Mouse (Mus musculus): ENCODE data around the gene Adamtsl3. TPM values are rescaled to one million over a fixed set of nuclear protein-coding genes. Genes with fewer than 3 reads are reported as not detected.

The Adamtsl3 gene
- total and polyA plus RNA-seq, 2 experiments from 2014 or later, result 1.5 to 9.7 TPM

- Histone ChIP-seq H3K4me2 (ENCODE audit: low read depth, low read length) (no peak overlapping the region), H3K4me1 (ENCODE audit: insufficient read depth, low read length) (no peaks in the 10 kb centered on the region), H3K36me3 (ENCODE audit: insufficient read depth, low read length) (no peaks in the 10 kb centered on the region), H3K27ac (no peak overlapping the region), H3K4me3 (ENCODE audit: low read length) (no peak overlapping the region), H3K9me3 (ENCODE audit: low read length) (no peaks in the 10 kb centered on the region), H3K9ac (replicated peaks; ENCODE audit: low read length) (no peak overlapping the region), H3K27me3 (ENCODE audit: insufficient read depth, low read length) (no peaks in the 10 kb centered on the region)
- no peak for TF ChIP-seq CTCF (IDR thresholded peaks at IDR 0.05; ENCODE audit: low read depth)
- ATAC-seq (no peak), DNase-seq (ENCODE audit: low spot score) (no peak)
- 96% methylated on average over 1 of the region's 1 CpGs for WGBS
These were observed 216.5 kb downstream of the Adamtsl3 start for GRCm38 (mm10) chr7:82552005-82552404.

- no peak overlapping the region for H3K4me3 ChIP-seq (ENCODE audit: low read length)
- WGBS, result 83% methylated on average over 5 of the region's 5 CpGs
- no peak for ATAC-seq
- H3K4me1 ChIP-seq (ENCODE audit: insufficient read depth, low read length), result no peaks in the 10 kb centered on the region
- no peak overlapping the region for H3K27ac ChIP-seq
- H3K36me3 ChIP-seq (ENCODE audit: insufficient read depth, low read length), result no peaks in the 10 kb centered on the region
- peaks cover 4% of the 10 kb centered on the region; the same call in 1 of the 2 replicates for H3K9me3 ChIP-seq (ENCODE audit: low read length)
- no peak overlapping the region for H3K9ac ChIP-seq (replicated peaks; ENCODE audit: low read length)
- TF ChIP-seq CTCF (IDR thresholded peaks at IDR 0.05; ENCODE audit: low read depth), result no peak
- H3K27me3 ChIP-seq (ENCODE audit: insufficient read depth, low read length), result no peaks in the 10 kb centered on the region
- no peak for DNase-seq (ENCODE audit: low spot score)
- H3K4me2 ChIP-seq (ENCODE audit: low read depth, low read length), result no peak overlapping the region
These were observed 220.3 kb downstream of the Adamtsl3 start for GRCm38 (mm10) chr7:82555803-82556202.

DNA sequence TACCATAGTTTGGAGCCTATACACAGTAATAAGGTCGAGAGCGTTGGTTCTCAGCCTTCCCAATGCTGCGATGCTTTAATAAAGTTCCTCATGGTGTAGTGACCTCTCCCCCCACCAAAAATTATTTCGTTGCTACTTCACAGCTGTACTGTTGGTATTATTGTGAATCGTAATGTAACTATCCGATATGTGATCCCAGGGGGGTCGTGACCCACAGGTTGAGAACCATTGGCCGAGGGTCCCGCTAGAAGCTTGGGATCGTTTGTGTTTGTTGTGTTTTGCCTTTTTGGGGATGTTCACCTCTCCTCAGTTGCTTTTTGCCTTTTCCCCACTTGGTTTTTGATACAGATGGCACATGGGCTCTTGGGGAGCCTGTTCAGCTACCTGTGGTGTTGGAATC is 220.9 kb downstream of the Adamtsl3 start:
- DNase-seq (ENCODE audit: low spot score), result no peak

DNA sequence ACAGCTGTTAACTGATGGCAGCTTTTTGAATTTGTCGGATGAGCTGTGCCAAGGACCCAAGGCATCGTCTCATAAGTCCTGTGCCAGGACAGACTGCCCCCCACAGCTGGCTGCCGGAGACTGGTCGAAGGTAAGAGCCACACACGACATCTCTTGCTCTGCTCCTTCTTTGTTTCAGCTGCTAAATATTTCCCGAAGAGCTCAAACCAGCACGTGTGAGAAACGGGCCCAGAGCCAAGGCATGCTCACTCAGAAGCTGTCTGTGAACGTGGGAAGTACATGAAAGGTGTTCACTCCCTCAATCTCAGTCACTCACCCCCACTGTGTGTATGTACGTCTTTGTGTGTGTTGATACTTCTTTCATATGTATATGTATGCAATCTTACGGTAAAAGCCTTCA is 221.6 kb downstream of the Adamtsl3 start:
- 55% methylated on average over 11 of the region's 11 CpGs for WGBS
- 0 out of 2 replicates have a peak, but pooled peaks have one; percentile 32 for ATAC-seq

More for the DNA sequence above, 220.9 kb downstream of the Adamtsl3 start:
- no peak overlapping the region for H3K4me3 ChIP-seq (ENCODE audit: low read length)
- ATAC-seq, result no peak
- no peaks in the 10 kb centered on the region for H3K27me3 ChIP-seq (ENCODE audit: insufficient read depth, low read length)
- H3K9me3 ChIP-seq (ENCODE audit: low read length), result peaks cover 4% of the 10 kb centered on the region; the same call in 1 of the 2 replicates
- H3K36me3 ChIP-seq (ENCODE audit: insufficient read depth, low read length), result no peaks in the 10 kb centered on the region
- H3K4me1 ChIP-seq (ENCODE audit: insufficient read depth, low read length), result no peaks in the 10 kb centered on the region
- no peak for TF ChIP-seq CTCF (IDR thresholded peaks at IDR 0.05; ENCODE audit: low read depth)
- 91% methylated on average over 10 of the region's 10 CpGs for WGBS
- no peak overlapping the region for H3K9ac ChIP-seq (replicated peaks; ENCODE audit: low read length)
- H3K27ac ChIP-seq, result no peak overlapping the region
- H3K4me2 ChIP-seq (ENCODE audit: low read depth, low read length), result no peak overlapping the region

DNA sequence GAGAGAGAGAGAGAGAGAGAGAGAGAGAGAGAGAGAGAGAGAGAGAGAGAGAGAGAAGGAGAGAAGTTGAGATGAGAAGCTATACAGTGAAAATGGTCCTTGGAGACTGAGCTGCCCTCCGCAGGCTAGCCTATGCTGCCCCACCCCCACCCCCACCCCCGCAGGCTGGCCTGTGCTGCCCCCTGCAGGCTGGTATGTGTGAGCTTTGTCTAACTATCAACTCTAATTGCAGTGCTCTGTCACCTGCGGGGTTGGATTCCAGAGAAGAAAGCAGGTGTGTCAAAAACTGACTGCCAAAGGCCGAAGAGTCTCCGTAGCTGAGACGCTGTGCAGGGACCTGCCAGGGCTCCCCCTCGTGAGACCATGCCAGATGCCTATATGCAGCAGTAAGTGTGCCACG is 231.2 kb downstream of the Adamtsl3 start:
- H3K9me3 ChIP-seq (ENCODE audit: low read length), result no peaks in the 10 kb centered on the region
- 43% methylated on average over 8 of the region's 8 CpGs for WGBS
- H3K36me3 ChIP-seq (ENCODE audit: insufficient read depth, low read length), result no peaks in the 10 kb centered on the region
- H3K4me2 ChIP-seq (ENCODE audit: low read depth, low read length), result no peak overlapping the region
- H3K27ac ChIP-seq, result no peak overlapping the region
- no peak overlapping the region for H3K9ac ChIP-seq (replicated peaks; ENCODE audit: low read length)
- no peaks in the 10 kb centered on the region for H3K27me3 ChIP-seq (ENCODE audit: insufficient read depth, low read length)
- H3K4me1 ChIP-seq (ENCODE audit: insufficient read depth, low read length), result no peaks in the 10 kb centered on the region
- no peak overlapping the region for H3K4me3 ChIP-seq (ENCODE audit: low read length)
- no peak for TF ChIP-seq CTCF (IDR thresholded peaks at IDR 0.05; ENCODE audit: low read depth)
- no peak for ATAC-seq
- no peak for DNase-seq (ENCODE audit: low spot score)

More for the DNA sequence above, 221.6 kb downstream of the Adamtsl3 start:
- Histone ChIP-seq H3K27ac (no peak overlapping the region), H3K4me2 (ENCODE audit: low read depth, low read length) (peak overlapping the region; percentile 27; the same call in 1 of the 2 replicates), H3K36me3 (ENCODE audit: insufficient read depth, low read length) (no peaks in the 10 kb centered on the region), H3K4me1 (ENCODE audit: insufficient read depth, low read length) (no peaks in the 10 kb centered on the region), H3K4me3 (ENCODE audit: low read length) (no peak overlapping the region), H3K27me3 (ENCODE audit: insufficient read depth, low read length) (no peaks in the 10 kb centered on the region), H3K9ac (replicated peaks; ENCODE audit: low read length) (no peak overlapping the region), H3K9me3 (ENCODE audit: low read length) (peaks cover 4% of the 10 kb centered on the region; the same call in 1 of the 2 replicates)
- peak; percentile 12 for DNase-seq (ENCODE audit: low spot score)
- TF ChIP-seq CTCF (IDR thresholded peaks at IDR 0.05; ENCODE audit: low read depth), result no peak

GRCm38 (mm10) chr7:82567811-82568210 is 232.3 kb downstream of the Adamtsl3 start:
- 96% methylated on average over 3 of the region's 3 CpGs for WGBS
- Histone ChIP-seq H3K36me3 (ENCODE audit: insufficient read depth, low read length) (no peaks in the 10 kb centered on the region), H3K4me1 (ENCODE audit: insufficient read depth, low read length) (no peaks in the 10 kb centered on the region), H3K4me2 (ENCODE audit: low read depth, low read length) (no peak overlapping the region), H3K27ac (no peak overlapping the region), H3K9me3 (ENCODE audit: low read length) (no peaks in the 10 kb centered on the region), H3K27me3 (ENCODE audit: insufficient read depth, low read length) (no peaks in the 10 kb centered on the region), H3K4me3 (ENCODE audit: low read length) (no peak overlapping the region), H3K9ac (replicated peaks; ENCODE audit: low read length) (no peak overlapping the region)
- ATAC-seq, result no peak
- no peak for DNase-seq (ENCODE audit: low spot score)
- no peak for TF ChIP-seq CTCF (IDR thresholded peaks at IDR 0.05; ENCODE audit: low read depth)

GRCm38 (mm10) chr7:82572981-82573380 is 237.5 kb downstream of the Adamtsl3 start:
- no peak for TF ChIP-seq CTCF (IDR thresholded peaks at IDR 0.05; ENCODE audit: low read depth)
- H3K27ac ChIP-seq, result no peak overlapping the region
- WGBS, result 53% methylated on average over 1 of the region's 1 CpGs
- DNase-seq (ENCODE audit: low spot score) (no peak), ATAC-seq (no peak)
- H3K9ac ChIP-seq (replicated peaks; ENCODE audit: low read length), result no peak overlapping the region
- no peaks in the 10 kb centered on the region for H3K9me3 ChIP-seq (ENCODE audit: low read length)
- no peak overlapping the region for H3K4me3 ChIP-seq (ENCODE audit: low read length)
- H3K4me1 ChIP-seq (ENCODE audit: insufficient read depth, low read length), result no peaks in the 10 kb centered on the region
- H3K36me3 ChIP-seq (ENCODE audit: insufficient read depth, low read length), result no peaks in the 10 kb centered on the region
- no peak overlapping the region for H3K4me2 ChIP-seq (ENCODE audit: low read depth, low read length)
- no peaks in the 10 kb centered on the region for H3K27me3 ChIP-seq (ENCODE audit: insufficient read depth, low read length)

Data from hindbrain, postnatal 0 days (tissue).